Mouse (Mus musculus): ENCODE results near the gene Lysmd4.

DNA sequence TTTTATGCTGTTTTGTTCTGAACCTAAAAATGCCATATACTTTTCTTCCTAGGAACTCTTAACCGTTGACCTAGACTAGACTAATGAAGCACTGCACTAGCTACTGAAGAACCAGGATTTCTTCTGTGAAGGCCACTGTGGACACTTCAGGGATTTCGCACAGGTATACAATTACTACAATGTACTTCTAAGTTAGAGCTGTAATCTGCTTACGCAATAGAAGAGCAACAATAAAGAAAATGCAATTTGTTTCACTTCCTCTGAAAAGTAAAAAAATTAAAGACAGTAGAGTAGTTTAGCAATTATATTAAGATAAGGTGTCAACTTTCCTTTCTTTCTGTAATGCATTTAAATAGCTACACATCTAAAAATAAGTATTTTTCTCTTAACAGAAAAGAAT lies 84.7 kb downstream of the Lysmd4 start:
- no peak for TF ChIP-seq CTCF (IDR thresholded peaks at IDR 0.05; ENCODE audit: control insufficient read depth, insufficient read depth, insufficient read length)
- TF ChIP-seq MAX (IDR thresholded peaks at IDR 0.05): no peak
- TF ChIP-seq USF1 (IDR thresholded peaks at IDR 0.05; ENCODE audit: low read depth): no peak
- TF ChIP-seq CEBPB (IDR thresholded peaks at IDR 0.05; ENCODE audit: low read depth): no peak
- TF ChIP-seq MYOD1 (IDR thresholded peaks at IDR 0.05; ENCODE audit: control insufficient read depth, insufficient read length, low read depth): no peak
- no peak for TF ChIP-seq MYOG (IDR thresholded peaks at IDR 0.05; ENCODE audit: control insufficient read depth, extremely low read depth, insufficient read length)

All from C2C12 (cell line).